Mouse (Mus musculus) liver, embryonic 15.5 days (tissue): ENCODE measurements around the gene Nwd2. TPM values are rescaled to one million over a fixed set of nuclear protein-coding genes. Genes with fewer than 3 reads are reported as not detected.

ENCODE experiments used
- ATAC-seq: fragments of 200-750 bp; cut with Nextera tagmentation; 2 replicates; pipeline ENCODE4 v1.8.0; 2017; ENCODE audit warnings: moderate number of reproducible peaks, mild to moderate bottlenecking, moderate library complexity; ENCODE audit not compliant: insufficient read depth
- H3K27ac ChIP-seq: fragments of 300-500 bp; sonication (generic); replicated peaks from 2 replicates; pipeline ENCODE4 v1.5.1; 2015; ENCODE audit warnings: mild to moderate bottlenecking, inconsistent platforms
- H3K27me3 ChIP-seq: fragments of 300-500 bp; sonication (generic); 2 replicates; pipeline ENCODE4 v1.6.1; 2015; ENCODE audit warnings: mild to moderate bottlenecking, inconsistent platforms
- H3K36me3 ChIP-seq: fragments of 300-500 bp; sonication (generic); replicated peaks from 2 replicates; pipeline ENCODE4 v1.6.1; 2015; ENCODE audit warnings: moderate library complexity, mild to moderate bottlenecking, inconsistent platforms
- H3K4me1 ChIP-seq: fragments of 300-500 bp; sonication (generic); replicated peaks from 2 replicates; pipeline ENCODE4 v1.6.1; 2015; ENCODE audit warnings: inconsistent platforms
- H3K4me2 ChIP-seq: fragments of 300-500 bp; sonication (generic); 2 replicates; pipeline ENCODE4 v1.6.1; 2015; ENCODE audit warnings: moderate library complexity, mild to moderate bottlenecking, inconsistent platforms
- H3K4me3 ChIP-seq: fragments of 300-500 bp; sonication (generic); replicated peaks from 2 replicates; pipeline ENCODE4 v1.5.1; 2015; ENCODE audit warnings: mild to moderate bottlenecking, inconsistent platforms
- H3K9ac ChIP-seq: fragments of 300-500 bp; sonication (generic); 2 replicates; pipeline ENCODE4 v1.6.1; 2015; ENCODE audit warnings: moderate library complexity, mild to moderate bottlenecking, inconsistent platforms
- H3K9me3 ChIP-seq: fragments of 300-500 bp; sonication (generic); replicated peaks from 2 replicates; pipeline ENCODE4 v1.6.1; 2016; ENCODE audit warnings: inconsistent platforms
- WGBS: fragments of 180-500 bp; shearing (Covaris S2); methylation state at CpG from one replicate; pipeline ENCODE4 v1.1.7; 2015; ENCODE audit warnings: mixed read lengths; ENCODE audit not compliant: insufficient replicate concordance; 5-methylcytosine and 5-hydroxymethylcytosine counted together
- polyA plus RNA-seq: library from polyadenylated mRNA; unstranded; fragments of >200 nt; fragmentation: Nextera tagmentation; extraction: Ambion mirVana; gene quantifications from 2 replicates; pipeline ENCODE4 v1.2.1, GENCODE M21; 2015

The Nwd2 gene
- polyA plus RNA-seq, 1 experiment from 2014 or later = not detected

DNA sequence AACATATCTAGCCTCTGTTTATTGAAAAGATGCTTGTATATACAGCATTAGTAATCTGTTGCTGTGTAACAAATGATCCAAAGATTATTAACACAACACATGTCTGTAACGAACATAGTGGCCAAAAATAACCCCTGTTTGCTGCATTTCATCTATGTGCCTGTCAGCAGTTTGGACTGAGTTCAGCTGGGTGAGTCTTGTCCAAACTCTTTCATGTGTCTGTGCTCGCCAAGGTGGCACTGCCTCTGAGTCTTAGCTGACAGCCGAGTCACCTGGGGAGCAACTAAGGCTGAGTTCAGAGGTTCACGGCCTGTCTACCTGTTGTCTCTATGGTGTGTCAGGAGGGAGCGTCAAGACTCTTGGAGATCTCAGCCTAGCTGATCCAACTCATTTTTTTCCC lies 168.4 kb downstream of the Nwd2 start:
- WGBS = 60% methylated on average over 5 of the region's 5 CpGs
- no peak overlapping the region for H3K4me2 ChIP-seq
- H3K4me1 ChIP-seq = peaks cover 26% of the 10 kb centered on the region
- ATAC-seq = no peak
- H3K9me3 ChIP-seq = no peaks in the 10 kb centered on the region
- no peak overlapping the region for H3K4me3 ChIP-seq
- no peak overlapping the region for H3K9ac ChIP-seq
- H3K27ac ChIP-seq = no peak overlapping the region
- H3K36me3 ChIP-seq = no peaks in the 10 kb centered on the region
- peaks cover 14% of the 10 kb centered on the region for H3K27me3 ChIP-seq

DNA sequence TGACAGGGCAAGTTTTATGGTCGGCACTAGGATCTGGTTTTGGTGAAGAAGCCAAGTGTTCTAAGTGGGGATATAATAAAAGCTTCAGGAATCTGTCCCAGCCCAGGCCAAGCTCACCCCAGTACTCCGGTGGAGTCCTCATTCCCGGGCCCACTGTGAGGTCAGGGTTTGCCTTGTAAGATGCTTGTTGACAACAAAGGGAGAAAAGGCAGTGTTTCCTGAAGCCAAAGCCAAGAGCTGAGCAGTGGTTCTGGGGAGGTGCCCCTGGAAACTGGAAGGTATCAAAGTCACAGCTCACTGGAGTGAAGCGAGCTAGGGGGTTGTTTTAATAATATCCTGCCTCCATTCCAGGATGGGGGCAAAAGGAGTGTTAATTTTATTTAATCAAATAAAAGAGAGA lies 170.1 kb downstream of the Nwd2 start:
- H3K4me3 ChIP-seq = no peak overlapping the region
- no peak overlapping the region for H3K4me2 ChIP-seq
- H3K9me3 ChIP-seq = no peaks in the 10 kb centered on the region
- H3K4me1 ChIP-seq = peaks cover 35% of the 10 kb centered on the region
- 0 out of 2 replicates have a peak overlapping the region, but pooled peaks have one; percentile 29 for H3K27ac ChIP-seq
- ATAC-seq = no peak
- no peaks in the 10 kb centered on the region for H3K36me3 ChIP-seq
- H3K9ac ChIP-seq = no peak overlapping the region
- no peaks in the 10 kb centered on the region for H3K27me3 ChIP-seq
- 50% methylated on average over 4 of the region's 4 CpGs for WGBS

DNA sequence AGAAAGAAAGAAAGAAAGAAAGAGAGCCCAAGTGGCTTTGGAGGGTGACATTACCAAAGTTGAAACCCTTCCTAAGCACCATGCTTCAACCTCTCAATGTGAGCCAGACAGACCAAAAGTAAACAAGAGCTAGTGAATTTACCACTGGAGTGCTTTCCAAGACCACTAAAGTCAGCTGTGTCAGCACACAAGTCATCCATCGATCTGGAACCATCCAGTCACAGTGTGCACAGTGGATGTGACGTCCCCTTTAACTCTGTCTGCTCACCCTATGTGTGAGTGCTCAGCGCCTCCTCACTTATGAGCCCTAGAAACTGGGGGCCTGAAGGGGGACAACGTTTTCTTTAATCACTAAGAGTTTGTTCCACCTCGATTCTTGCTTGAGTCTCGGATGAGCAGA lies 170.6 kb downstream of the Nwd2 start:
- H3K27ac ChIP-seq = no peak overlapping the region
- no peak overlapping the region for H3K9ac ChIP-seq
- H3K36me3 ChIP-seq = no peaks in the 10 kb centered on the region
- no peak overlapping the region for H3K4me2 ChIP-seq
- WGBS = 67% methylated on average over 6 of the region's 6 CpGs
- no peak for ATAC-seq
- H3K9me3 ChIP-seq = no peaks in the 10 kb centered on the region
- H3K27me3 ChIP-seq = no peaks in the 10 kb centered on the region
- peaks cover 36% of the 10 kb centered on the region for H3K4me1 ChIP-seq
- H3K4me3 ChIP-seq = no peak overlapping the region

GRCm38 (mm10) chr5:63821176-63821575 lies 172.3 kb downstream of the Nwd2 start:
- no peak overlapping the region for H3K9ac ChIP-seq
- H3K27ac ChIP-seq = peak overlapping the region; percentile 72
- H3K9me3 ChIP-seq = no peaks in the 10 kb centered on the region
- no peak overlapping the region for H3K4me2 ChIP-seq
- no peaks in the 10 kb centered on the region for H3K36me3 ChIP-seq
- ATAC-seq = no peak; the same call in 1 of the 2 replicates
- 48% methylated on average over 5 of the region's 5 CpGs for WGBS
- no peaks in the 10 kb centered on the region for H3K27me3 ChIP-seq
- no peak overlapping the region for H3K4me3 ChIP-seq
- peaks cover 49% of the 10 kb centered on the region for H3K4me1 ChIP-seq

- Histone ChIP-seq H3K4me2 (no peak overlapping the region), H3K4me3 (no peak overlapping the region), H3K36me3 (no peaks in the 10 kb centered on the region), H3K9me3 (no peaks in the 10 kb centered on the region), H3K9ac (no peak overlapping the region), H3K27ac (peak overlapping the region; percentile 72), H3K27me3 (no peaks in the 10 kb centered on the region), H3K4me1 (peaks cover 54% of the 10 kb centered on the region)
- 17% methylated on average over 8 of the region's 8 CpGs for WGBS
- ATAC-seq = peak; percentile 80
Measured at GRCm38 (mm10) chr5:63821860-63822259, 173.0 kb downstream of the Nwd2 start.

- no peak overlapping the region for H3K9ac ChIP-seq
- peak overlapping the region; percentile 43 for H3K27ac ChIP-seq
Measured at GRCm38 (mm10) chr5:63823362-63824332, 174.7 kb downstream of the Nwd2 start.

DNA sequence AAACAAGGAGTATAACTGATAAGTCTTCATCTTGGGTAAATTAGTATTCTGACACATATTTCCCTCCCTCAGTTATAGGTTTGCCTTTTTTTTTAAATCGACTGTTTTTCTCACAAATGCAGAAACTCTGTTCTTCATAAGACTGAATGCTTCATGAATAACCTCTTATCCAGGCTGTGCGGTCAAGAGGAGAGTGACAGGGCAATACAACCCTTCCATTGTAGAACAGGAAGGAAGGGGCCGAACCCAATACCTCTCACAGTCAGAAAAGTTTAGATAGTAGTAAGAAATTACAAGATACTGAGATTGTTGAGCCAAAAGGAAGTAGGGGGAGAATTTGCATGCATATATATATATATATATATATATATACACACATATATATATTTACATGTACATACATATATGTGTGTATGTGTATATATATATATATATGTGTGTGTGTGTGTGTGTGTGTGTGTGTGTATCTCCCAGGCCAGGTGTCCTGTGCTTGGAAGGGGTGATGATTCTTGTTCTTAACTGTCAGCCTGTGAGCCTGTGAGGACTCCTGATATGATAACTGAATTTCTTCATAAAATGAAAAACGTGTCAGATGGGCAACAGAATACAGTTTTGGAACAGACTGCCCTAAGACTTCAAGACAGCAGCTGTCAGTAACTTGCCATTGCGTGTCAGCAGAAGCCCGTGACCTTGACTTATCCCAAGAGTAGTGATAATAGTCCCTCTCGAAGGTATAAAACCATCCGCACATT lies 175.9 kb downstream of the Nwd2 start:
- WGBS = 30% methylated on average over 8 of the region's 8 CpGs

More at GRCm38 (mm10) chr5:63823362-63824332, 174.7 kb downstream of the Nwd2 start:
- ATAC-seq = no peak
- no peak overlapping the region for H3K4me3 ChIP-seq
- H3K4me1 ChIP-seq = peaks cover 65% of the 10 kb centered on the region
- H3K36me3 ChIP-seq = no peaks in the 10 kb centered on the region
- 55% methylated on average over 10 of the region's 10 CpGs for WGBS
- H3K9me3 ChIP-seq = no peaks in the 10 kb centered on the region
- no peaks in the 10 kb centered on the region for H3K27me3 ChIP-seq
- H3K4me2 ChIP-seq = no peak overlapping the region

GRCm38 (mm10) chr5:63825881-63826280 lies 177.0 kb downstream of the Nwd2 start:
- Histone ChIP-seq H3K4me1 (peaks cover 76% of the 10 kb centered on the region), H3K27ac (no peak overlapping the region; the same call in 1 of the 2 replicates), H3K36me3 (no peaks in the 10 kb centered on the region), H3K9ac (no peak overlapping the region), H3K27me3 (no peaks in the 10 kb centered on the region), H3K4me3 (no peak overlapping the region), H3K9me3 (no peaks in the 10 kb centered on the region), H3K4me2 (no peak overlapping the region)
- no peak for ATAC-seq
- 51% methylated on average over 5 of the region's 5 CpGs for WGBS

More for the DNA sequence above, 175.9 kb downstream of the Nwd2 start:
- ATAC-seq = no peak
- Histone ChIP-seq H3K4me1 (peaks cover 67% of the 10 kb centered on the region), H3K36me3 (no peaks in the 10 kb centered on the region), H3K4me3 (no peak overlapping the region), H3K4me2 (no peak overlapping the region), H3K9me3 (no peaks in the 10 kb centered on the region), H3K27ac (no peak overlapping the region), H3K9ac (no peak overlapping the region), H3K27me3 (no peaks in the 10 kb centered on the region)

DNA sequence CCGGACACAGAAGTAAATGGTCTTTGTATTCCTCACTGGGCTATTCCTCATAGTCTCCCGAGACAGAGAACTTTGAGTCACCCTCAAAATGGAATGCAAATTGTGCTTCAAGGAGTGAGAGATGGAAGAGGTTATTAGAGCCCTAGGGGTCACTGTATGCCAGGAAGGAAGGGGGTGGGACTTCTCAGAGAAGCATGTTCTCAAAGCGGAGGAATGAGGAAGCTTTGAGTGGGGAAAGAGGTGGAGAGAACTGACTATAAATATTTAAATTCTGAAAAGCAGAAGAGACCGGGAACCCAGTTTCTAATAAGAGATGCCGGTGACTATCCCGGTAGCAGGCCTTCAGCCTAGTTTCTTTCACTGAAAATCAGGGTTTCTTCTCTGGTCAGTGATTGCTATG lies 178.1 kb downstream of the Nwd2 start:
- H3K4me2 ChIP-seq = peak overlapping the region; percentile 18; the same call in 1 of the 2 replicates
- H3K4me1 ChIP-seq = peaks cover 74% of the 10 kb centered on the region
- no peaks in the 10 kb centered on the region for H3K36me3 ChIP-seq
- no peaks in the 10 kb centered on the region for H3K9me3 ChIP-seq
- no peaks in the 10 kb centered on the region for H3K27me3 ChIP-seq
- peak overlapping the region; percentile 66 for H3K27ac ChIP-seq
- H3K9ac ChIP-seq = no peak overlapping the region
- 0 out of 2 replicates have a peak, but pooled peaks have one; percentile 10 for ATAC-seq
- no peak overlapping the region for H3K4me3 ChIP-seq
- WGBS = 15% methylated on average over 6 of the region's 6 CpGs

DNA sequence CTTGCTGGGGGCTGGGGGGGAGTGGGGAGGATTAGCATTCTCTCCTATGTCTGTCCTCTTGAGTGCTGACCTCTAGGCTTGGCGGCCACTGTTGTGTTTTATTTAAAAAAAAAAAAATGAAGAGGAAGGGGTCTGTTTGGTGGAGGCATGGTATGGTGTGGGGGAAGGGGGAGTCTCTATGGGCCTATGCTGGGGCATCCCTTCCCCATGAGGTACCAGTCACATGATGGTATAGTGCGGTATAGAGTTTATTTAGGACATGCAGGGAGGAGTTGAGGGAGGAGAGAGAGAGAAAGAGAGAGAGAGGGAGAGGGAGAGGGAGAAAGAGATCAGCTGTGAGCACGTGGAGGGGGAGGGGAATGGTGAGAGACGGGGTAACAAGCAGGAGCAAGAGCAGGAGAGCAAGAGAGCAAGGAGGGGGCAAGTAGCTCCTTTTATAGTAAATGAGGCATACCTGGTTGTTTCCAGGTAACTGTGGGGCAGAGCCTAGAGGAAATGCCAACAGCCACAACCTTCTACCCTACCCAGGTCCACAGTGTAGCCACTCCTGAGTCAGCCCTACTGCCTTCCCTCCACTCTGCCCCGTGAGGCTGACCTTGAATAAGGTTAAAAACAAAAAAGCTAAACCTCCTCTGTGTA lies 178.6 kb downstream of the Nwd2 start:
- H3K4me2 ChIP-seq = peak overlapping the region; percentile 18; the same call in 1 of the 2 replicates
- 20% methylated on average over 5 of the region's 5 CpGs for WGBS
- H3K36me3 ChIP-seq = no peaks in the 10 kb centered on the region
- ATAC-seq = 0 out of 2 replicates have a peak, but pooled peaks have one; percentile 4
- H3K27ac ChIP-seq = peak overlapping the region; percentile 66
- H3K9ac ChIP-seq = no peak overlapping the region
- H3K27me3 ChIP-seq = no peaks in the 10 kb centered on the region
- peaks cover 70% of the 10 kb centered on the region for H3K4me1 ChIP-seq
- no peaks in the 10 kb centered on the region for H3K9me3 ChIP-seq
- no peak overlapping the region for H3K4me3 ChIP-seq
